Comparison of ENCODE assay signal across 8 mouse cellular contexts in the genomic region with DNA sequence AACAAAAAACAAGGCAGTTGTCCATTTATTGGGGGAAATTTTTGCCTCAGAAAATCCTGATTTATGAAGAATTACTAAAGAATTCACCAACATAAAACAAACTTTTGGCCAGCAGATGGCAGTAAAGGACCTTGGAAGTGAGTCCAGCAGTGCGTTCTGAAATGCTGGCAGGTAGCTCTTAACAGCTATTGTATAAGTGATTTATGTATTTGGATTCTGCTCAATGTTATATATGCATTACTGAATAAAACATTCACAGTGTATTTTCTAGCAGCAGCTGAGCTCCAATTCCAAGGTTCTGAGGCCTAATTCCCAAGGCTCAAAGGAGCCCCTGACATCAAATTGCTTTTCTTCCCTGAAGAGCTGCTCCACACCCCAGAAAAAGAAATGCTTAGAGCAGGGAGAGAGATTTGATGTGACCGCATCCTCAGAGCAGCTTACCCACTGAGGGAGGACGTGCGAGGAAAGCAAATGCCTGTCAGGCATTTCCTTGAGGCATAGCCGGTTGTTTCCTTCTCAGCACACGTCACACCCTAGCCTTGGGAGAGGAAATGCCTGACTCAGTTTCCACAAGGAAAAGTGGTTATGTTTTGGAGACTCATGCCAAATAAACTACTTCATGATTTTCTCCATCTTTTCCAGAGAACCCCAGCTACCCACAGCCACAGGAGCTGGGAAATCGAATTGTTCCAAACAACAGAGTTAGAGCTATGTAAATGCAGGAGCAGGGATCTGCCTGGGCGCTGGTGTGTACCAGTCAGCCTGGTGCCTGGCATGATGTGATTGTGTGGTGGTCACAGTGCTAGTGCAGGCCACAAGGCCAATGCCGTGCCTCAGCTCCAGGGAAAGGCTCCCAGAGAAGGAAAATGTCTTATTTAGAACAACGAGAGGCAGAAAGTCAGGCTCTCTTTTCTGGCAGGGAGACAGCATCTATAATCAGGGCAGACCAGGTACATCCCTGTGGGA.
DNase-seq lines count a peak whose midpoint lies in the region; ATAC-seq and TF ChIP-seq lines count a peak whose summit lies in the region.

No protein-coding gene starts in this region.

- H3K4me1 ChIP-seq in liver, postnatal 0 days (ENCODE audit: insufficient read depth): 0 out of 2 replicates have a peak, but pooled peaks cover 2% of the 10 kb centered on the region
- peaks cover 18% of the 10 kb centered on the region for H3K4me1 ChIP-seq in neural tube, embryonic 15.5 days

- DNase-seq in CD8-positive naive resting alpha-beta T cell, adult 2 months (ENCODE audit: low read depth in 2 of 2, low spot score in 2 of 2): peak; percentile 29 to 51
- DNase-seq in adrenal gland, adult 2 months: peak; percentile 62
- peak; percentile 90 for DNase-seq in embryo, embryonic 11 days
- peak; percentile 81 for DNase-seq in heart, postnatal 4 days
- peak; percentile 69 to 76 for DNase-seq in kidney, postnatal 4 days
- peak; percentile 64 for DNase-seq in liver, postnatal 0 days
- peak; percentile 11 to 15 for DNase-seq in thymus, postnatal 36 days

- H3K9me3 ChIP-seq in liver, postnatal 0 days (ENCODE audit: low read length): no peaks in the 10 kb centered on the region
- H3K9me3 ChIP-seq in neural tube, embryonic 15.5 days (replicated peaks): no peaks in the 10 kb centered on the region

- H3K4me2 ChIP-seq in liver, postnatal 0 days (ENCODE audit: low read depth, low read length): no peak overlapping the region
- H3K4me2 ChIP-seq in neural tube, embryonic 15.5 days: peak overlapping the region; percentile 5; the same call in 1 of the 2 replicates

- ATAC-seq in liver, postnatal 0 days: no peak
- peak; percentile 89 for ATAC-seq in neural tube, embryonic 15.5 days (ENCODE audit: low FRiP score)

- H3K27ac ChIP-seq in liver, postnatal 0 days (ENCODE audit: low read depth): no peak overlapping the region
- peak overlapping the region; percentile 82 for H3K27ac ChIP-seq in neural tube, embryonic 15.5 days (replicated peaks)

- 68% methylated on average over 10 of the region's 10 CpGs for WGBS in liver, postnatal 0 days (ENCODE audit: insufficient replicate concordance)
- 22% methylated on average over 10 of the region's 10 CpGs for WGBS in neural tube, embryonic 15.5 days

- no peak overlapping the region for H3K4me3 ChIP-seq in liver, postnatal 0 days (ENCODE audit: low read depth, low read length)
- H3K4me3 ChIP-seq in neural tube, embryonic 15.5 days (replicated peaks): no peak overlapping the region

- no peak for TF ChIP-seq EP300 in liver, postnatal 0 days (IDR thresholded peaks at IDR 0.05; ENCODE audit: low read depth)

- no peaks in the 10 kb centered on the region for H3K27me3 ChIP-seq in liver, postnatal 0 days (ENCODE audit: insufficient read depth, low read length)
- no peaks in the 10 kb centered on the region for H3K27me3 ChIP-seq in neural tube, embryonic 15.5 days (replicated peaks)

- no peak overlapping the region for H3K9ac ChIP-seq in liver, postnatal 0 days (replicated peaks)
- H3K9ac ChIP-seq in neural tube, embryonic 15.5 days (replicated peaks): no peak overlapping the region

- no peaks in the 10 kb centered on the region for H3K36me3 ChIP-seq in liver, postnatal 0 days (replicated peaks; ENCODE audit: insufficient read depth, low read length)
- H3K36me3 ChIP-seq in neural tube, embryonic 15.5 days: no peaks in the 10 kb centered on the region

- TF ChIP-seq CTCF in liver, postnatal 0 days (IDR thresholded peaks at IDR 0.05; ENCODE audit: low read depth): peak; percentile 79

Comparison
In these comparisons a context has a peak if more than half of its experiments do, and no peak if none do; other contexts are left out.
1. DNase-seq: peak in every context shown above with its lines; median percentile 90 in embryo, embryonic 11 days; 81 in heart, postnatal 4 days; 72 in kidney, postnatal 4 days; 64 in liver, postnatal 0 days; 62 in adrenal gland, adult 2 months; 40 in CD8-positive naive resting alpha-beta T cell, adult 2 months; 13 in thymus, postnatal 36 days.